Mouse (Mus musculus) mesoderm, embryonic 11.5 days (tissue): ENCODE data around the gene Madd.
A peak's percentile ranks its signal among the peaks of the same experiment; 100 is the strongest.

Source experiments
- DNase-seq: peaks from one replicate; pipeline ENCODE4 v3.0.0-alpha.2; 2012; ENCODE audit warnings: low read depth, low spot score

Madd gene

GRCm38 (mm10) chr2:91183711-91184405 is at the start of gene Madd:
Gene Madd, minus strand, starts transcription at chr2:91183837.
- DNase-seq, result no peak

- no peak for DNase-seq
Observed at GRCm38 (mm10) chr2:91229735-91230134, 46.1 kb upstream of the Madd start.

GRCm38 (mm10) chr2:91223614-91224013 is 40.0 kb upstream of the Madd start:
- DNase-seq, result no peak

- DNase-seq, result no peak
Observed at GRCm38 (mm10) chr2:91220501-91220900, 36.9 kb upstream of the Madd start.

GRCm38 (mm10) chr2:91217032-91217431 is 33.4 kb upstream of the Madd start:
- no peak for DNase-seq

GRCm38 (mm10) chr2:91213311-91213710 is 29.7 kb upstream of the Madd start:
- DNase-seq, result no peak

GRCm38 (mm10) chr2:91206254-91206775 is 22.7 kb upstream of the Madd start:
- DNase-seq, result no peak

- DNase-seq, result no peak
Observed at GRCm38 (mm10) chr2:91202972-91203656, 19.5 kb upstream of the Madd start.

- DNase-seq, result peak; percentile 97
Observed at GRCm38 (mm10) chr2:91202222-91202971, 18.8 kb upstream of the Madd start, which contains the start of the genes Nr1h3 and Acp2. Gene Nr1h3, minus strand, starts transcription at chr2:91202834. Gene Acp2, plus strand, starts transcription at chr2:91202885.

GRCm38 (mm10) chr2:91198888-91199287 is 15.3 kb upstream of the Madd start:
- no peak for DNase-seq

GRCm38 (mm10) chr2:91196577-91197001 is 13.0 kb upstream of the Madd start:
- DNase-seq, result no peak

- peak; percentile 70 for DNase-seq
Observed at GRCm38 (mm10) chr2:91194624-91195332, 11.1 kb upstream of the Madd start.

GRCm38 (mm10) chr2:91190501-91190900 is 6.9 kb upstream of the Madd start:
- no peak for DNase-seq

GRCm38 (mm10) chr2:91187431-91187830 is 3.8 kb upstream of the Madd start:
- no peak for DNase-seq

- no peak for DNase-seq
Observed at GRCm38 (mm10) chr2:91186208-91186607, 2.6 kb upstream of the Madd start.

GRCm38 (mm10) chr2:91183148-91183513 is 506 bp downstream of the Madd start:
- DNase-seq, result peak; percentile 96

GRCm38 (mm10) chr2:91182405-91183147 is 1.1 kb downstream of the Madd start:
- peak; percentile 89 for DNase-seq

- no peak for DNase-seq
Observed at GRCm38 (mm10) chr2:91182016-91182404, 1.6 kb downstream of the Madd start.

GRCm38 (mm10) chr2:91180706-91181105 is 2.9 kb downstream of the Madd start:
- DNase-seq, result no peak

- DNase-seq, result no peak
Observed at GRCm38 (mm10) chr2:91179825-91180224, 3.8 kb downstream of the Madd start.

GRCm38 (mm10) chr2:91176234-91176633 is 7.4 kb downstream of the Madd start:
- no peak for DNase-seq
